Mouse (Mus musculus) kidney, adult 2 months (tissue): Measurements from ENCODE around the gene Nebl. TPM values are rescaled to one million over a fixed set of nuclear protein-coding genes. Genes with fewer than 3 reads are reported as not detected.

ENCODE experiments used
- DNase-seq: peaks from one replicate; pipeline ENCODE4 v3.0.0; 2021
- H3K27ac ChIP-seq: fragments of 200-500 bp; 2 replicates; pipeline ENCODE4 v1.5.1; 2012; ENCODE audit warnings: low read depth, low read length, control low read depth, inconsistent platforms; ENCODE audit not compliant: insufficient read depth
- H3K27me3 ChIP-seq: fragments of 200-500 bp; replicated peaks from 2 replicates; pipeline ENCODE4 v1.6.1; 2012; ENCODE audit warnings: mild to moderate bottlenecking, moderate library complexity, low read length, inconsistent platforms; ENCODE audit not compliant: control insufficient read depth, insufficient read depth
- H3K36me3 ChIP-seq: fragments of 200-500 bp; 2 replicates; pipeline ENCODE4 v1.6.1; 2012; ENCODE audit warnings: mild to moderate bottlenecking, moderate library complexity, low read length, inconsistent platforms; ENCODE audit not compliant: control insufficient read depth, insufficient read depth
- H3K4me1 ChIP-seq: fragments of 200-500 bp; 2 replicates; pipeline ENCODE4 v1.6.1; 2011; ENCODE audit warnings: low read length; ENCODE audit not compliant: control insufficient read depth, insufficient read depth
- H3K4me3 ChIP-seq: fragments of 200-500 bp; 2 replicates; pipeline ENCODE4 v1.5.1; 2011; ENCODE audit warnings: mild to moderate bottlenecking, low read depth, low read length, control low read depth; ENCODE audit not compliant: insufficient read depth
- CTCF ChIP-seq: fragments of 200-500 bp; conservative IDR thresholded peaks from 2 replicates; pipeline ENCODE4 v1.5.1; 2011; ENCODE audit warnings: low read depth, mild to moderate bottlenecking, control low read depth, low read length, moderate library complexity, mixed read lengths; ENCODE audit not compliant: insufficient read depth, insufficient read length
- POLR2A ChIP-seq: fragments of 200-500 bp; IDR thresholded peaks from one replicate; pipeline ENCODE4 v1.6.1; 2011; ENCODE audit warnings: low read depth, low read length, control low read depth
- WGBS: fragments of 180-500 bp; shearing (Covaris S2); methylation state at CpG from one replicate; pipeline ENCODE4 v1.1.7; 2018; 5-methylcytosine and 5-hydroxymethylcytosine counted together
- polyA plus RNA-seq: library from polyadenylated mRNA; depleted of rRNA; stranded (reverse); fragments of >200 nt; gene quantifications from 2 replicates; pipeline ENCODE4 v1.2.3, GENCODE M21; 2012

Nebl gene
- polyA plus RNA-seq, 1 experiment = 3.9 TPM

- Histone ChIP-seq H3K4me1 (no peaks in the 10 kb centered on the region), H3K27ac (no peak overlapping the region), H3K36me3 (no peaks in the 10 kb centered on the region), H3K4me3 (no peak overlapping the region), H3K27me3 (no peaks in the 10 kb centered on the region)
- DNase-seq = no peak
- 74% methylated on average over 7 of the region's 7 CpGs for WGBS
- no peak for TF ChIP-seq POLR2A
- no peak for TF ChIP-seq CTCF
These were observed 340.6 kb downstream of the Nebl start for GRCm38 (mm10) chr2:17390513-17391200.

GRCm38 (mm10) chr2:17389886-17390285 is 341.4 kb downstream of the Nebl start:
- 83% methylated on average over 2 of the region's 2 CpGs for WGBS
- TF ChIP-seq POLR2A = no peak
- no peak for TF ChIP-seq CTCF
- Histone ChIP-seq H3K27me3 (no peaks in the 10 kb centered on the region), H3K27ac (no peak overlapping the region), H3K4me3 (no peak overlapping the region), H3K4me1 (no peaks in the 10 kb centered on the region), H3K36me3 (no peaks in the 10 kb centered on the region)
- DNase-seq = no peak

GRCm38 (mm10) chr2:17389379-17389778 is 341.9 kb downstream of the Nebl start:
- Histone ChIP-seq H3K27ac (no peak overlapping the region), H3K27me3 (no peaks in the 10 kb centered on the region), H3K4me3 (no peak overlapping the region), H3K4me1 (no peaks in the 10 kb centered on the region), H3K36me3 (no peaks in the 10 kb centered on the region)
- 84% methylated on average over 4 of the region's 4 CpGs for WGBS
- TF ChIP-seq POLR2A (no peak), CTCF (no peak)
- no peak for DNase-seq

- Histone ChIP-seq H3K36me3 (no peaks in the 10 kb centered on the region), H3K27me3 (no peaks in the 10 kb centered on the region), H3K4me3 (no peak overlapping the region), H3K4me1 (no peaks in the 10 kb centered on the region), H3K27ac (no peak overlapping the region)
- TF ChIP-seq POLR2A (no peak), CTCF (no peak)
- 97% methylated on average over 1 of the region's 1 CpGs for WGBS
- DNase-seq = no peak
These were observed 349.0 kb downstream of the Nebl start for GRCm38 (mm10) chr2:17382227-17382626.

GRCm38 (mm10) chr2:17375916-17376315 is 355.3 kb downstream of the Nebl start:
- no peak for TF ChIP-seq CTCF
- TF ChIP-seq POLR2A = no peak

GRCm38 (mm10) chr2:17365671-17366070 is 365.6 kb downstream of the Nebl start:
- H3K27ac ChIP-seq = no peak overlapping the region
- H3K4me3 ChIP-seq = no peak overlapping the region
- H3K4me1 ChIP-seq = no peaks in the 10 kb centered on the region
- no peak for DNase-seq
- no peaks in the 10 kb centered on the region for H3K36me3 ChIP-seq
- 62% methylated on average over 5 of the region's 5 CpGs for WGBS
- no peaks in the 10 kb centered on the region for H3K27me3 ChIP-seq
- TF ChIP-seq POLR2A (no peak), CTCF (no peak)

More at GRCm38 (mm10) chr2:17375916-17376315, 355.3 kb downstream of the Nebl start:
- H3K27me3 ChIP-seq = no peaks in the 10 kb centered on the region
- no peaks in the 10 kb centered on the region for H3K4me1 ChIP-seq
- no peak for DNase-seq
- no peak overlapping the region for H3K4me3 ChIP-seq
- no peak overlapping the region for H3K27ac ChIP-seq
- 88% methylated on average over 2 of the region's 2 CpGs for WGBS
- H3K36me3 ChIP-seq = no peaks in the 10 kb centered on the region

GRCm38 (mm10) chr2:17364971-17365548 is 366.2 kb downstream of the Nebl start:
- 40% methylated on average over 6 of the region's 6 CpGs for WGBS
- no peak for DNase-seq
- no peak overlapping the region for H3K27ac ChIP-seq
- no peaks in the 10 kb centered on the region for H3K27me3 ChIP-seq
- H3K4me1 ChIP-seq = no peaks in the 10 kb centered on the region
- TF ChIP-seq POLR2A (no peak), CTCF (no peak)
- no peak overlapping the region for H3K4me3 ChIP-seq
- H3K36me3 ChIP-seq = no peaks in the 10 kb centered on the region
